10 mouse cellular contexts compared by ENCODE assay signal in the genomic region with DNA sequence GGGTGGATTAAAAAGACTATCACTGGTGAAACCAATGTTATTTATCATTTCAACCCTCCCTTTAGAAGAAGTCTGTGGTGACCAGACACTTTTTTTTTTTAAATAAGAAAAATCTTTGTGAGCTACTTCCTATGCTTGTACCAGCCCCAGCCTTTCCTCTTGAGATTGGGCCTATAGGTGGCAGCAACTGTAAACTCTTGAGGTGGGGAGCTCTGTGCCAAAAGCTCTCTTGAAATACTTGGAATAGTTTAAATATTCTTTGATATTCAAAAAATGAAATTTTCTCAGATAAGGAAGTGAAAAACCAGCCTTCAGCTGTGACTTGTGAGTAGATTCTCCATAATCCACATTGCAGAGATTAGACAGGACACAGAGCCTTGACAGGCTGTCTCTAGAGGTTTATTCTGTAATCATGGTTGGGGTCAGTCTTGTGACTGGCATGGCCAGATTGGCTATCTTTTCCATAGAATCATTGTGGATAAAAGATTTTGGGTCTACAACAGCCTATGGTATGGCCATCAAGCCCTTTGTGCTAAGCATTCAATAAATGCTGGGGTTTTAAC.
DNase-seq lines count a peak whose midpoint lies in the region; ATAC-seq lines count a peak whose summit lies in the region.
"Had no signal": no experiment of that assay in that cellular context is flagged by ENCODE, and none has a peak within 500 bp of the region (broad histone marks: within the 10 kb centered on the region; RNA-seq: fewer than 3 reads in every experiment).

No protein-coding gene starts in this region.

- H3K36me3 ChIP-seq in forebrain, embryonic 15.5 days = no peaks in the 10 kb centered on the region
- H3K36me3 ChIP-seq: embryonic facial prominence, embryonic 12.5 days; neural tube, embryonic 12.5 days had no signal

- DNase-seq in adrenal gland, adult 2 months = peak; percentile 51
- DNase-seq in adrenal gland, postnatal 4 days (ENCODE audit: low spot score in 2 of 2) = no peak
- DNase-seq in left cerebral cortex, adult 18-20 months (ENCODE audit: low spot score in 2 of 2) = peak; percentile 42 to 56
- DNase-seq in left cerebral cortex, adult 11 months (ENCODE audit: low spot score) = no peak
- DNase-seq in lung, postnatal 25 days (ENCODE audit: low spot score) = peak; percentile 61
- DNase-seq in gastrocnemius, postnatal 25 days = no peak
- DNase-seq in spleen, adult 12 weeks (ENCODE audit: low spot score) = no peak

- no peak overlapping the region for H3K4me2 ChIP-seq in forebrain, embryonic 15.5 days (replicated peaks)
- H3K4me2 ChIP-seq: embryonic facial prominence, embryonic 12.5 days; neural tube, embryonic 12.5 days had no signal

- ATAC-seq in forebrain, embryonic 15.5 days (replicated peaks) = peak; percentile 80

- H3K27ac ChIP-seq in forebrain, embryonic 15.5 days (replicated peaks) = no peak overlapping the region
- H3K27ac ChIP-seq: embryonic facial prominence, embryonic 12.5 days; neural tube, embryonic 12.5 days had no signal

- no peaks in the 10 kb centered on the region for H3K4me1 ChIP-seq in forebrain, embryonic 15.5 days
- H3K4me1 ChIP-seq: neural tube, embryonic 12.5 days had no signal

- no peak overlapping the region for H3K9ac ChIP-seq in forebrain, embryonic 15.5 days (replicated peaks)
- H3K9ac ChIP-seq: embryonic facial prominence, embryonic 12.5 days; neural tube, embryonic 12.5 days had no signal

- H3K9me3 ChIP-seq in forebrain, embryonic 15.5 days = no peaks in the 10 kb centered on the region
- H3K9me3 ChIP-seq: embryonic facial prominence, embryonic 12.5 days; neural tube, embryonic 12.5 days had no signal

- H3K4me3 ChIP-seq in forebrain, embryonic 15.5 days = no peak overlapping the region
- H3K4me3 ChIP-seq: embryonic facial prominence, embryonic 12.5 days; neural tube, embryonic 12.5 days had no signal

- no peaks in the 10 kb centered on the region for H3K27me3 ChIP-seq in forebrain, embryonic 15.5 days
- H3K27me3 ChIP-seq: embryonic facial prominence, embryonic 12.5 days; neural tube, embryonic 12.5 days had no signal

Comparison
In these comparisons a context has a peak if more than half of its experiments do, and no peak if none do; other contexts are left out.
1. DNase-seq: peak in adrenal gland, adult 2 months (single experiment), left cerebral cortex, adult 18-20 months (2 of 2) and lung, postnatal 25 days (single experiment); none in adrenal gland, postnatal 4 days (0 of 2), left cerebral cortex, adult 11 months (single experiment), gastrocnemius, postnatal 25 days (single experiment) and spleen, adult 12 weeks (single experiment).